Mouse (Mus musculus): Measurements from ENCODE around the gene Sav1.
A peak's percentile ranks its signal among the peaks of the same experiment; 100 is the strongest.

Sav1 gene

DNA sequence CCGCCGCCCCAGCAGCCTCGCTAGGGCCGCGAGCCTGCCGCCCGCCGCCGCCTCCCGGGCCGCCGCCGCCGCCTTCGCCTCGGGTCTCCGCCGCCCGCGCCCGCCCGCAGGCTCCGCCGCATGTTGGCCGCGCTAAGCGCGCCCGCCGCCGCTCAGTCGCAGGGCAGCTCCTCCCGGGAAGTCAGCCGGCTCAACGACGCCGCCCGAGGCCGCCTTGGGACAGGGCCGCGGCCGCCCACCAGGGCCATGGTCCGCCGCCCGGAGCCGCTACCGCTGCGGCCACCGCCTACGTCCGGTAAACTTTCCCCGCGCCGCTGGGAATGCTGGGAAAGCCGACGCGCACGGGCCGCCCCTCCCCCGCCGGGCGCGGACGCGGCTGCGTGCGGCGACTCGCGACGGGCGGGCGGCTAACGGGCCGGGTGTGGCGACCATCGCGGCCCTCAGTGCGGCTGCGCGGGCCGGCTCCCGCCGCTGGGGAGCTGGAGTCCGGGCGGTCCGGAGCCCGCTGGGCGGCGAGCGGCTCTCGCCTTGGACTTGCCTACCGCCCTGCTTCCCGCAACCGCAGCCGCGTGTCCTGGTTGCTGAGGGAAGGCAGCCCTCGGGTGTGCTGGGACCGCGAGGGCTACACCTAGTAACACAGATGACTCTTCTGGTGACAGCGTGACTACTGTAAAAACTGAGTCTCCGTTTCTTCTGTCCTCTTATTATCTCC lies at the start of gene Sav1:
TSS of gene Sav1 (minus strand) at position 217 of the 712 bp plus-strand sequence.
- DNase-seq (ENCODE audit: low spot score) = peak; percentile 83

- no peak for DNase-seq (ENCODE audit: low spot score)
Measured at GRCm38 (mm10) chr12:70026233-70026632, 39.4 kb upstream of the Sav1 start.

DNA sequence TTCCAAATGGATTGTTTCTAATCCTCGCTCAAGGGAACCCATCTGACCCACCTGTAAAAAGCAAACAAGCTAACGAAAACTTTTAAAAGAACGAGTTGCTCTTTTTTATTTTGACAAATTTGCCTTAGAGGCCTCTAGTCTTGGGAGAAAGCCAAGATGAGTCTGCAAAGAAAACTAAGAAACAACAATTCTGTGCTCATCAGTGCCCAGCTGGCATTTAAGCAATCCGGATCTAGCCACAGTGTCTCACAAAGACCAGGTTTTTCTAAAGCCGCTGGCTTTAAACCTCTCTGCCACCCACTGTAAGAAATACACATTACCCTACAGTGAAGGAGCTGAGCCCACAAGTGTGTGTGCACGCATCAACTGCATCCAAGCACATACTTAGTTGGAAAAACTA lies 38.6 kb upstream of the Sav1 start:
- no peak for DNase-seq (ENCODE audit: low spot score)

- DNase-seq (ENCODE audit: low spot score) = no peak
Measured at GRCm38 (mm10) chr12:70023580-70023979, 36.8 kb upstream of the Sav1 start.

DNA sequence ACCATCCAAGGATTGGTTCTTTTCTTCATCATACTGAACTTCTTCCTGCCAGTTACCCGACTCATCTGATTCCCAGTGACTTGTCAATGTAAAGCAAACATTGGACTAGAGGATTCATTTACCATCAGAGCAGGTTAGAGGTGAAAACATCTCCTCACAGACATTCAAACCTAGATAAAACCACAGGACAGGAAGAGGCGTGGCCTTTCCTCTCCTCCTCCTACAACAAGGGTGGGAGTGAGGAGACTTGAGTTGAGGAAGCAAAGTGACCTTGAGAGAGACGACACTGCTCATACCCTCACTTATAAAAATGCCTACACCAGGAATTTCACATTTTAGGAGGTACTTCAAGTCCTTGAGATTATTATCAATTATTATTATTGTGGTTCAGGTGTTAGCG lies 31.4 kb upstream of the Sav1 start:
- no peak for DNase-seq (ENCODE audit: low spot score)

GRCm38 (mm10) chr12:70015936-70016335 lies 29.1 kb upstream of the Sav1 start:
- no peak for DNase-seq (ENCODE audit: low spot score)

DNA sequence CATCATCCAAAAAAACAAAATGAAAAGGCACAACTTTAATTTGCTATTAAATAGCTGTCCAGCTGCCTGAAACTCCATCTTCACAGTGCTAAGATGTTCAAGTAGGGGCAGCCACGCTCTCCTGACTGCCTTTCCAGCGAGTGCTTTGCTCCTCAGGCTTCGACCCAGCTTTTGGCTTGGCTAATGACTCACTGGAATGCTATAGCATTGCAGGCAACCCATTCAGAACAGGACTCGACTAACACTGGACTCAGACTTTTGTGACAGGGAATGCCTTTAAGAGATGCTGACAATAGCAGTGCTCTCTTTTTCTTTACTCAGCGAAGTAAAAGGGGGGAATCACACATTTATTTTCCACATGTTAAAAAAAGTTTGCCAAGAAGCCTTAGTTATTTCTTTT lies 24.9 kb upstream of the Sav1 start:
- DNase-seq (ENCODE audit: low spot score) = no peak

DNA sequence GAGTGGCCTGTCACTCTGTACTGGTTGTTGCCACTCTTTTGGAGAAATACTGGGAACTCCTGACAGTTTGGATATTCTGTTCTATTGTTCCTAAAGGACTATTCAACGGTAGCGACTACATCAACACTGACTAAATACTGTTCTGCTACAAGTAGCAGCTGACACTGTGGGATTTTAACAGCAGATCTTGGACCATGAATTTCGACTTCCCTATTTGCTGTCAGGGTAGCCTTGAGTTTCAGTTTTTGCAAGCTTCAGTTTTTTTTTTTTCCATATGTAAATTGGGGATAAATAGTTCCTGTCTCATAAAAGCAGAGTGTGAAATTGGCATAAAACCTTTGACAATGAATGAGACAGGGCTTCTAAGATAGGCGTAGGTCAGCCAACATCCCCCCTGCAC lies 23.6 kb upstream of the Sav1 start:
- DNase-seq (ENCODE audit: low spot score) = no peak

GRCm38 (mm10) chr12:70005103-70005502 lies 18.3 kb upstream of the Sav1 start:
- DNase-seq (ENCODE audit: low spot score) = no peak

GRCm38 (mm10) chr12:69998186-69998983 lies 11.6 kb upstream of the Sav1 start:
- DNase-seq (ENCODE audit: low spot score) = no peak

- DNase-seq (ENCODE audit: low spot score) = no peak
Measured at GRCm38 (mm10) chr12:69995382-69995781, 8.6 kb upstream of the Sav1 start.

GRCm38 (mm10) chr12:69986241-69986762 lies 500 bp downstream of the Sav1 start:
- no peak for DNase-seq (ENCODE audit: low spot score)

DNA sequence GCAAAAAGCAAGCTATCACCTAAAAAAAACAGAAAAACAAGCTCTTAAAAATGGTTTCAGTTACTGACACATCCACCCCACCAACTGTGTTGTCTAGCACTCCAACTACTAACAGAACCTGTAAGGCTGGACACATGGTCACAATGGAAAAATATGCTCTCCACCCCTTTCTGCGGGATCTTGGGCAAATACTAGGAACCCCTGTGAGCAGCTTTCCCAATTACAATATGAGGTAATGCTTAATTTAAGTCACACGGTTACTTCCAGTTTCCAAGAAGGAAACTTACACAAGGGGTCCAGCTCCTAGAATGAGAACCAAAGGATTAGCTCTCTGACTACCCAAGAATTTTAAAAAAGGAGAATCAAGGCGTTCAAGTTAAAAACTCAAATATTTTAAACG lies 1.3 kb downstream of the Sav1 start:
- no peak for DNase-seq (ENCODE audit: low spot score)

- no peak for DNase-seq (ENCODE audit: low spot score)
Measured at GRCm38 (mm10) chr12:69982874-69983273, 3.9 kb downstream of the Sav1 start.

- no peak for DNase-seq (ENCODE audit: low spot score)
Measured at GRCm38 (mm10) chr12:69977376-69977998, 9.3 kb downstream of the Sav1 start.

GRCm38 (mm10) chr12:69976688-69977087 lies 10.1 kb downstream of the Sav1 start:
- no peak for DNase-seq (ENCODE audit: low spot score)

GRCm38 (mm10) chr12:69973666-69974065 lies 13.1 kb downstream of the Sav1 start:
- DNase-seq (ENCODE audit: low spot score) = no peak

GRCm38 (mm10) chr12:69968154-69968553 lies 18.6 kb downstream of the Sav1 start:
- DNase-seq (ENCODE audit: low spot score) = no peak

- no peak for DNase-seq (ENCODE audit: low spot score)
Measured at GRCm38 (mm10) chr12:69967112-69967511, 19.7 kb downstream of the Sav1 start.

DNA sequence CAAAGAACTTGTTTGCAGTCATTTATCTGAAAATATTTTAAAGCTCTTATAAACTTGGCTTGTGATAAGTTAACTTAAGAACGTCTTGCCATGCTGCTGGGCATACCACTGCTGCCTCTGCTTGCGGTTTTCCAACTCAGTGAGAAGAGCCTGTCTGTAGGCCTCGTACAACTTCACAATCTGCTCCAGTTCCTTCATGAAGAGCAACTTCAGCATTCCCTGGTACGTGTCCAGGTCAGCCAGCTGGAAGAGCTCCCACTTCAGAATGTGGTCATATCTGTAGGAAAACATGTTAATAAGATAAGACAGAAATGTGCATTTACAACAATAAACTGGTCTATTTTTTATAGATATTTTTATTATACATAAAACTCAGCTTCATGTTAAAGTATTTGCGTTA lies 20.7 kb downstream of the Sav1 start:
- no peak for DNase-seq (ENCODE audit: low spot score)

DNA sequence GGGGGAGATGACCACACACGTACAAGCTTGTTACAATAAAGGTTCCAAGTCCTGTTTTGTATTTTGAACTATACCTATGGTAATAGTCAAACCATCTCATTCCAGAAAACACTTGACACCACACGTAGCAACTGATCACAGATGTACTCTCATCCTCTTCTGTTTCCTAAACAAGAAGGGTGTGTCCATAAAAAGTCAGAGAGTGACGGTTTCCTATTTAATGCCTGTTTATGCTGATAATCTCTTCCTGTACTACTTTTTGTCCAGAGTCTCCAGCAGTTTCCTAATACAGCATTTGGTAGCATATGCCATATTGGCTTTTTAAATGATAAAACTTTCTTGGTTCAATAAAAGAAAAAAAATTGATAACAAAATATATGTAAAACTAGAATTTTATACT lies 21.2 kb downstream of the Sav1 start:
- no peak for DNase-seq (ENCODE audit: low spot score)

DNA sequence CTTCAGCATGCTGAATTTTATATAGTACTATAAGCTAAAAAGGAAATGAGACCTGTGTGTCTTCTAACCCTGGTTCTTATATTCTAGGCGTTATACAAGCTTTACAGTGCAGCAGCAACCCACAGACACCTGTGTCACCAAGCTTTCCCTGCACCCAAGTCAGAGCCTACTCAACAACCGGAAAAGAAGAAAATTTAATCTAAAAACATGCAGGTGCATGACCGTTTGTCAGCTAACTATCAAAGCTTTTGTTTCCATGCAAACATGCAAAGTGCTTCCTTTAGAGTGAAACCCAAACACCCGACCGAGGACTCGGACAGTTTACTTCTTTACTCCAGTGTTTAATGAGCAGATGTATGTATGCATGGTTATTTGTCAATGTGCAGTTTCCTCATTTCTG lies 23.7 kb downstream of the Sav1 start:
- DNase-seq (ENCODE audit: low spot score) = no peak

DNA sequence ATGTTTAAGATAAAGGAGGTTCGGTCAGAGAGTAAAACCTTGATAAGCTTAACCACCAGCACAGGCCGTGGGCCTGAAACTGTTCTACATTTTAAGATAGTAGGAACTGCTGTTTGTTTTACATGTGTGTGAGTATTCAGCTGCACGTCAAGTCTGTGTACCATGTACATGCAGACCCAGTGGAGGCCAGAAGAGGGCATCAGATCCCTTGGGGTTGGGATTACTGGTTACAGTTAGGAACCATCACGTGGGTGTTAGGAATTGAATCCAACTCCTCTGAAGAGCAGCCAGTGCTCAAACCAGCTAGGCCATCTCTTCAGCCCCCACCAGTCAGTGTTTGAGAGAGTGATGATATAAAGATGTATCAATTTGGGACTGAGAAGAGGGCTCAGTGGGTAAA lies 24.3 kb downstream of the Sav1 start:
- DNase-seq (ENCODE audit: low spot score) = peak; percentile 64
